Mouse (Mus musculus): Measurements from ENCODE around the gene Ylpm1.
A peak's percentile ranks its signal among the peaks of the same experiment; 100 is the strongest.

Gene Ylpm1

GRCm38 (mm10) chr12:85009776-85010175 is 13.7 kb downstream of the Ylpm1 start:
- no peak for DNase-seq (ENCODE audit: low spot score)

- DNase-seq (ENCODE audit: low spot score), result no peak
These were observed 14.4 kb downstream of the Ylpm1 start for GRCm38 (mm10) chr12:85010541-85010940.

GRCm38 (mm10) chr12:85012185-85012584 is 16.1 kb downstream of the Ylpm1 start:
- DNase-seq (ENCODE audit: low spot score), result peak; percentile 45

GRCm38 (mm10) chr12:85022071-85022470 is 25.9 kb downstream of the Ylpm1 start:
- no peak for DNase-seq (ENCODE audit: low spot score)

GRCm38 (mm10) chr12:85032710-85033109 is 36.6 kb downstream of the Ylpm1 start:
- peak; percentile 48 for DNase-seq (ENCODE audit: low spot score)

- no peak for DNase-seq (ENCODE audit: low spot score)
These were observed 55.1 kb downstream of the Ylpm1 start for GRCm38 (mm10) chr12:85051218-85051617.

- no peak for DNase-seq (ENCODE audit: low spot score)
These were observed 74.9 kb downstream of the Ylpm1 start for GRCm38 (mm10) chr12:85071043-85071442.

GRCm38 (mm10) chr12:85077100-85077499 is 81.0 kb downstream of the Ylpm1 start:
- no peak for DNase-seq (ENCODE audit: low spot score)

- DNase-seq (ENCODE audit: low spot score), result peak; percentile 20
These were observed 88.1 kb downstream of the Ylpm1 start for GRCm38 (mm10) chr12:85084257-85084656.

GRCm38 (mm10) chr12:85084941-85085340 is 88.8 kb downstream of the Ylpm1 start:
- no peak for DNase-seq (ENCODE audit: low spot score)

- DNase-seq (ENCODE audit: low spot score), result no peak
These were observed 91.7 kb downstream of the Ylpm1 start for GRCm38 (mm10) chr12:85087845-85088244.

- DNase-seq (ENCODE audit: low spot score), result no peak
These were observed 95.1 kb downstream of the Ylpm1 start for GRCm38 (mm10) chr12:85091190-85091589.

GRCm38 (mm10) chr12:85092214-85092613 is 96.1 kb downstream of the Ylpm1 start:
- peak; percentile 78 for DNase-seq (ENCODE audit: low spot score)

GRCm38 (mm10) chr12:85094010-85094409 is 97.9 kb downstream of the Ylpm1 start:
- no peak for DNase-seq (ENCODE audit: low spot score)

- no peak for DNase-seq (ENCODE audit: low spot score)
These were observed 98.6 kb downstream of the Ylpm1 start for GRCm38 (mm10) chr12:85094706-85095105.

GRCm38 (mm10) chr12:85095146-85095545 is 99.0 kb downstream of the Ylpm1 start:
- DNase-seq (ENCODE audit: low spot score), result no peak

GRCm38 (mm10) chr12:85095859-85096258 is 99.7 kb downstream of the Ylpm1 start:
- DNase-seq (ENCODE audit: low spot score), result no peak

- DNase-seq (ENCODE audit: low spot score), result no peak
These were observed 104.9 kb downstream of the Ylpm1 start for GRCm38 (mm10) chr12:85101001-85101400.

- DNase-seq (ENCODE audit: low spot score), result no peak
These were observed 105.5 kb downstream of the Ylpm1 start for GRCm38 (mm10) chr12:85101521-85102106.

GRCm38 (mm10) chr12:85103096-85103495 is 107.0 kb downstream of the Ylpm1 start:
- no peak for DNase-seq (ENCODE audit: low spot score)

GRCm38 (mm10) chr12:85104789-85105188 is 108.7 kb downstream of the Ylpm1 start:
- DNase-seq (ENCODE audit: low spot score), result no peak

GRCm38 (mm10) chr12:85106292-85106691 is 110.2 kb downstream of the Ylpm1 start:
- no peak for DNase-seq (ENCODE audit: low spot score)

GRCm38 (mm10) chr12:85108643-85109042 is 112.5 kb downstream of the Ylpm1 start:
- no peak for DNase-seq (ENCODE audit: low spot score)

GRCm38 (mm10) chr12:85109426-85109825 is 113.3 kb downstream of the Ylpm1 start:
- no peak for DNase-seq (ENCODE audit: low spot score)
